Mouse (Mus musculus) frontal cortex, postnatal 36 days (tissue): ENCODE data around the gene Hmga2.

Experiments
- DNase-seq, 2 experiments: peaks; one replicate each; pipeline ENCODE4 v3.0.0; 2022; ENCODE audit warnings: low spot score in 2 of 2

Gene Hmga2

GRCm38 (mm10) chr10:120473218-120473617 is 3.1 kb downstream of the Hmga2 start:
- DNase-seq = no peak

DNA sequence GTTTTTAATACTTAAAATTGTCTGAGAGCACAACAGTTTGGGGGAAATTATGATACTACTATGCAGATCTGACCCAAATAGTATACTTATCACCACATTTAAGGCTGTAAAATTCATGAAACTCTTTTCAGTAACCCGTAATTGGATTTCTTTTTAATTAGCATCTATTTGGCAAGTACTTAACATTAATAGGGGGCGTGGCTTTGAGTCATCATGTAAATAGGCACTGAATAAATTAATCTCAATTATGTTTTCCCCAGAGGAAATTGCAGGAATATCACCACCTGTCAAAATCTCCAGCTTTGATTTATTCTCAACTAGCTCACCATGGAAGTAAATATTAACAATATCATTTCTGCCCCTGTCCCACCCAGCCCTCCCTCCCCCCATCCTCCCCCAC is 3.7 kb downstream of the Hmga2 start:
- DNase-seq = no peak

DNA sequence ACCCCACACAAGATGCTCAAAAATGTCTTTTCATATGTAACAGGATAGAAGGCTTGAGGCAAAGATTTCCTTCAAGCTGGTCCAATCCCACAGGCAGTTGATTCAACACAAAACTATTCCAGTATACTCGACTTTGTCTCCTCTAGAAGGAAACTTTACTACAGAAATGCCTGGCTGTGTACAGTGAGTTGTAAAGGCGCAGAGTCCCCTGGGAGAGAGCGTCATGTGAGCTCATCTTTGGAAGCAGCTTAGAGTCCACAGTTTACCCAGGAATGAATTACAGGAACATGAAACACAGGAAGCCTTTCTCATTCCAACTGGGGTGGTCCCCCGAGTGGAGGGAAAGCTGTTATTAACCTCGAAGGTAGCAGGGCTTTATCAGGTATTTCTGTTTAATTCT is 11.1 kb downstream of the Hmga2 start:
- no peak for DNase-seq

- DNase-seq = no peak
These were observed 14.5 kb downstream of the Hmga2 start for GRCm38 (mm10) chr10:120461769-120462168.

GRCm38 (mm10) chr10:120461301-120461700 is 15.0 kb downstream of the Hmga2 start:
- DNase-seq = no peak

DNA sequence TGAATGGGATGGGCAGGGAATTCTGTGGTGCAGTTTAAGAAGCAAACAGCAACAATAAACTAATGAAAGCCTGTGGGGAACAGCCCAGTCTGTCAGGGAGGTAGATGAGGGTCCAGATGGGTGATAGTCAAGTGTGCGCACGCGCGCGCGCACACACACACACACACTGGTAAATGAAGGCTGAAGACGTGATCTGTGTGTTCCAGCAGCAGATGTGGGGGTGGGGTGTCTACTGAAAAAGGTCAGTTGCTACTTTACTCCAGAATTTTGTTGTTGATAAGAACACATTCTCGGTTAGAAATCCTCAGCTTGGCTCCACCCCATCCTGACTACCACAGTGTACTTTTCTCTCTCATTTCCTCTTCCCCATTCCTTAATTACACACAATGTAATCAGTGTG is 17.4 kb downstream of the Hmga2 start:
- DNase-seq = no peak

- DNase-seq = no peak
These were observed 26.5 kb downstream of the Hmga2 start for GRCm38 (mm10) chr10:120449661-120450284.

- DNase-seq = no peak
These were observed 29.5 kb downstream of the Hmga2 start for GRCm38 (mm10) chr10:120446799-120447198.

DNA sequence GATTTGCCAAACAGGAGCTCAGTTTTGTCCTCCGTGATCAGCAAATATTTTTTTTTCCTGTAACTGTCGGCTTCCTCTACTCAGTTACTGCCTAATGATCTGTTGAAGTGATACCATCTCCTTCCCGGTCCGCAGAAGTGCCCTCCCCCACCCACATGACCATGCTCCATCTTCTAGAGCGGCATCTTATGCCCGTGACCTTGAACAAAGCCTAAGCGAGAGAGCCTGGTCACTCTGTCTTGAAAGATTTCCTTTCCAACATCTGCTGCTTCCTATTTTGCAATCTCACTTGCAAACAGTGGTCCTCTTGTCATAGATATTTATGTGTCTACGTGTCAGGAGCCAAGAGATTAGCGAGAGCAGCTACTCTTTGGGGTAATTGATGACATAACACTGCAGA is 30.1 kb downstream of the Hmga2 start:
- DNase-seq = no peak

DNA sequence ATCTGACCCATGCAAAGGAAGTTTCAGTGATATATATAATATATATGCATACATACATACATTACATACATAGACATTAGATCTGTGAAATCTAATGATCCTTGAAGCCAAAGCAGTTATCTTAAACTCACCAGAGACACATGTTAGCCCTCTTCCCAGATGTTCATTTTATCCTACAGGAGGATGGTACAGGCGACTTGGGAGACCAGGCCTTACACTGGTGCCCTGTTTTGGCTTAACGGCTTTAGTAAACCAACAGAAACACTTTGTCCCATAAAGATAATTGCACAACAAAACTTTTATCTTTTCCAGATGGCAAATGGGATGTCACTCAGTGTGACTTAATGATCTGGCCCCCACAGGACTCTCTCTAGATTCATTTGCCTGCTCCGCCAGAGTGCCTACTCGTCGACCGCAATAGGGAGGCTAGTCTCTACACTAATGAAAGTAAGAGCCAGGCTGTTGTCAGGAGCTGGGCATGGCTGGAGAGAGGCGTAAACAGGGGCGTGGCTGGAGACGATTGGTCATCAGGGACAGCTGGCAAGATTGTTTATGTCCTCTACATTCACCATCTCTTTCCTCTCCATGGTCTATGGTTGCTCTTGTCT is 31.7 kb downstream of the Hmga2 start:
- DNase-seq = no peak

GRCm38 (mm10) chr10:120443757-120444311 is 32.4 kb downstream of the Hmga2 start:
- DNase-seq = no peak

DNA sequence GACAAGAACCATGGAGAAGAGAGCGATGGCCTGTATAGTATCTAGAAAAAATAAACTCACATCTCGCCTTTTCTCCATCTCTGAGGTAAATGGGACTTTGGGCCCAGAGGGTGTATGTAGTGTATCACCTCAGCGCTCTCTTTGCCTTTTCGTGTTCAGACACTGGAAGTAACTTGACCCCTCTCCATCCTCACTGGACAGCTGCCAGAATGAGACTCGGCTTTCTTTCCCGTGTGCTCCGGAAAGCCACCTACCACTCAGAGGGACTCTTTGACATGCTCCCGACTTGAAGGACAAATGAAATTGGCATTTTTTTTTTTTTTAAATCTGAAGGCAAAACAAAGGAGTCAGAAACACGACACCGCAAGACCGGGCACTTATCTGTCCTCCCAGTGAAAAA is 35.0 kb downstream of the Hmga2 start:
- no peak for DNase-seq

DNA sequence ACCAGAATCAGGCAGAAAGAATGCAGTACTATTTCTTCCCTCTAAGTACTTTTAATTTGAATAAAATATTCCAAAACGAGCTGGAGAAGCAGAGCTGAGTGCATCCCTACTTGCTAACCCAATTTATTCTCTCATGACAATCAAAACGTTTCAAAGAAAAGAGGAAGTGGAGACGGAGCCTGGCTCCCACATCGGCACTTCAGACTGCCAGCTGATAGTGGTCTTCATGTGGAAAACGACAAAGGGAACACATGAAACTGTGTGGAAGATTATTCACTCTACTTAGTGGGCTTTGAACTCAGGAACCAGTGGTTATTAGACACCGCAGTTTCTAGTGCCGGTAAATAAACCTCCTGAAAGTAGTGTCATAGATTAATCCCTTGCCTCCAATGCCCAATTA is 41.8 kb downstream of the Hmga2 start:
- DNase-seq = no peak

DNA sequence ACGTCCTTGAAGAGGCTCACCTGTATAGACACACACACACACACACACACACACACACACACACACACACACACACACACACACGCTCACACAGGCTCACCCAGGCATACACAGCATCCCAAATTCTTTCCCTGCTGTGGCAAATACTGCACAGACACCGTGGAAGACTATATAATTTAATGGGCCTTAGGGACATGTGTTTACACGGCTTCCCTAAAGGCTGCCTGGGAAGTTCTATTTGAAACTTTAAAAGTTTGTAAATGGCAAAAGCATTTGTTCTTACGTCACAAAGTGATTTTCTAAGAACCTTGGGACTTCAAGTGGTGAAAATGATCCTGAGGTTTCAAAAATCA is 42.8 kb downstream of the Hmga2 start:
- DNase-seq = no peak

DNA sequence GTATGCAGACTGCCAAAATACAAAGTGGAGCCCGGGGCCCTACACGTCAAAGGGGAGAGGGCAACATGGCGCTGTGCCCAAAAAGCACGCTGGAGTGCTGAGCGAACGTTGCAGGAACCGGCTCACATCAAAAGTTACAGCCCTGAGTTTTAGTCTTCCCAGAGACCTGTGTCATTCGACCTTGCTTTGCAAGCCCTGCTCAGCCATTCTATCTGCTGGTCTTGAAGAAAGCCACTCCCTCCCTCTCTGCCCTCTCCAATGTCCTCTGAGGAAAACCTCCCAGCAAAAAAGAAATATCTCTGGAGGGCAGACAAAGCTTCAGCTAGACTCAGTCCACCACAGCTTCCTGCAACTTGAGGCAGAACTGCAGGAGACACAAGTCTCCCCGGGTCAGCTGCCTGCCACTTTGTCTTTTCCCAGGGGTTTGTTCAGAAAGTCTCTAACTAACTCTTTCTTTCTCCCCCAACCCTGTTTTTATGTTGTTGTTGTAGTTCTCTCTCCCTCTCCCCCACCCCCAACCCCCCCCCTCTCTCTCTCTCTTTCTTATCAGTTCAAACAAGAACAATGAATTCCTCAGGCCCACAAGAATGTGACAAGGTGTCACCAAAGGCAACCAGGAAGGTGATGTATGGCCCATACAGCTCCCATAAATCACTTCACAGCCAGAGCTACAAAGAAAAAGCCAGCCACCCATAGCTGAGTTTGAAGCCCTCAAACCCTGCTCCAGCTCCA is 43.4 kb downstream of the Hmga2 start:
- no peak for DNase-seq

GRCm38 (mm10) chr10:120432081-120432480 is 44.2 kb downstream of the Hmga2 start:
- no peak for DNase-seq

GRCm38 (mm10) chr10:120431435-120431834 is 44.8 kb downstream of the Hmga2 start:
- DNase-seq = no peak

DNA sequence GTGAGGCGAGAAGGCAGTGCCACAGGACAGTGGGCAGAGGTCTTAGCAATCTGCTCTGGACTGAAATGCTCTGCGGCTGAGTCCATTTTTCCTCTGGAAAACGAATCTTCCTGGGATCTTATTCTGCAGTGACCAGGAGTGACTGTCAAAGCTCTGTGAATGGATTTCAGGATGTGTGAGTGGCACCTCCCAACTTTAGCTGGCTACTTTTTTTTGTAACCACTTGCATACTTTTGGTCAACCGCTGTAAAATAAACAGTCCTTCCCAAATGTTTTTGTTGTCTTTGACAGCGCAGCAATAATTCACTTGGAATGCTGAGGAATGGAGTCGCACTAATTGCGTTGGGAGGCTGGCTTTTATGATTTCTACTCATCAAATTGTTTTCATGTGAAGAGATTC is 45.8 kb downstream of the Hmga2 start:
- no peak for DNase-seq

DNA sequence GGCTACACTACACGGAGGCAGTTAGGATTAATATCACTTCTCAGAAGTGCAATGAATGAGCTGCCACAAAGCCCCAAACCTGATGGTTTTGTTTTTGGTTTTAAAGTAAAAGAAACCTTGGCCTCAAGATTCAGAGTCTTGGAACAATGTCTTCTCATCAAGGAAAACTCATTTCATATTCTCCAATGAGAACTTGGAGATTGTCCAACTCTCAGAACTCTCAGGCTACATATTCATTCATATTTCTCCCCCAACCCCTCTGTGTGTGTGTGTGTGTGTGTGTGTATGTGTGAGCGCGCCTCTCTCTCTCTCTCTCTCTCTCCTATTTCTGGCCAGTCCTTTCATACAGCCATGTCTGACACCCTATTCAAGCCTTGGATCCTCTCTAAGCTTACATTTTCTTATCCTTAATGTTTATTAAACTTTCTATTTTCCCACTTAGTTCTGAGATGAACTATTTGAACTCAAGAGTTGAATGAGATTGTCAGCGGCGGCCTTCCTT is 46.5 kb downstream of the Hmga2 start:
- DNase-seq = no peak

GRCm38 (mm10) chr10:120429199-120429551 is 47.1 kb downstream of the Hmga2 start:
- DNase-seq = no peak

- peak in 1 of 2 experiments; percentile 19 for DNase-seq
These were observed 47.7 kb downstream of the Hmga2 start for GRCm38 (mm10) chr10:120428430-120429198.

DNA sequence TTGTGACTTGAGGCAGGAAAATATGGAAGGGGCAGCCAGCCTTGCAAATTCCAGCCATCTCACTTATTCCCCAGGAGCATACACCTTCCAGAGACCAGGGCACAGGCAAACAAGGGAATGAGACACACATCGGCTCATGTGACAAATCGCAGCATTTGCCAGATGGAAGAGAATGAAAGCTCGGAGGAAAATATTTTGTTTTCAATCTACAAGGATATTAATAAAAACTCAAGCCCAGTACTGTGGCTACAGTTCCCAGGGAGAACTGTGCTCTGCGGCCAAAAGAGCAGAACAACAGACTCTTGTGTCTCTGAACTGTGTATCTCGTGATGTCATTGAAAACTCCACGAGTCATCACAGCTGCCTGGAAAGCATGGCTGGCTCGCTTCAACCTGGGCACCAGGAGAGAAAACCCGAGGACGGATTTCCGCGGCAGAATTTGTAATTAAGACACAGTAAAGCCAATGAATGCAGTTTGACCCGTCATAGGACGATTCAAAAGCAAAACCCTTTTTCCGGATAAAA is 50.1 kb downstream of the Hmga2 start:
- no peak for DNase-seq
